Mouse (Mus musculus) heart, adult 2 months (tissue): ENCODE data around the gene Pgpep1. TPM values are rescaled to one million over a fixed set of nuclear protein-coding genes. Genes with fewer than 3 reads are reported as not detected.

ENCODE experiments used
- DNase-seq, 2 experiments: peaks; one replicate each; pipeline ENCODE4 v3.0.0; 2021
- H3K27ac ChIP-seq: fragments of 200-600 bp; 2 replicates; pipeline ENCODE4 v1.8.1; 2022
- H3K27me3 ChIP-seq: fragments of 200-500 bp; 2 replicates; pipeline ENCODE4 v1.6.1; 2012; ENCODE audit warnings: mild to moderate bottlenecking, low read length, inconsistent platforms, mixed read lengths; ENCODE audit not compliant: control insufficient read depth, insufficient read depth
- H3K36me3 ChIP-seq: fragments of 200-500 bp; 2 replicates; pipeline ENCODE4 v1.6.1; 2012; ENCODE audit warnings: low read length, inconsistent platforms; ENCODE audit not compliant: control insufficient read depth, insufficient read depth
- H3K4me1 ChIP-seq: fragments of 200-500 bp; 2 replicates; pipeline ENCODE4 v1.6.1; 2011; ENCODE audit warnings: low read length; ENCODE audit not compliant: control insufficient read depth, insufficient read depth
- H3K4me3 ChIP-seq: fragments of 200-600 bp; 2 replicates; pipeline ENCODE4 v1.8.1; 2022
- H3K79me2 ChIP-seq: fragments of 200-500 bp; replicated peaks from 2 replicates; pipeline ENCODE4 v1.6.1; 2012; ENCODE audit warnings: mild to moderate bottlenecking, inconsistent platforms, low read length, moderate library complexity, mixed read lengths; ENCODE audit not compliant: control insufficient read depth, insufficient read depth
- H3K9ac ChIP-seq: fragments of 200-500 bp; 2 replicates; pipeline ENCODE4 v1.6.1; 2012; ENCODE audit warnings: low read depth, mild to moderate bottlenecking, control low read depth, inconsistent platforms, low read length, mixed read lengths
- CTCF ChIP-seq: fragments of 200-600 bp; IDR thresholded peaks from 2 replicates; pipeline ENCODE4 v1.8.1; 2022; ENCODE audit warnings: antibody characterized with exemption, mild to moderate bottlenecking, moderate library complexity
- EP300 ChIP-seq: fragments of 200-500 bp; IDR thresholded peaks from 2 replicates; pipeline ENCODE4 v1.6.1; 2011; ENCODE audit warnings: low read depth, low read length, control low read depth; ENCODE audit not compliant: insufficient read depth
- POLR2A ChIP-seq: fragments of 200-500 bp; IDR thresholded peaks from 2 replicates; pipeline ENCODE4 v1.6.1; 2011; ENCODE audit warnings: mild to moderate bottlenecking, low read depth, low read length, control low read depth; ENCODE audit not compliant: insufficient read depth
- WGBS: fragments of 180-500 bp; shearing (Covaris S2); methylation state at CpG from one replicate; pipeline ENCODE4 v1.1.7; 2018; 5-methylcytosine and 5-hydroxymethylcytosine counted together
- intact Hi-C: fragments of 180-260 bp; cut with DNase I; formaldehyde crosslinking; loops from one replicate; pipeline ENCODE4 v1.15.1; 2025
- polyA plus RNA-seq: library from polyadenylated mRNA; depleted of rRNA; stranded (reverse); fragments of >200 nt; gene quantifications from 2 replicates; pipeline ENCODE4 v1.2.3, GENCODE M21; 2012
- total RNA-seq, 2 experiments: library from RNA; stranded (reverse); gene quantifications; 2 replicates each; pipeline ENCODE4 v1.2.3; 2021

Gene Pgpep1
- total and polyA plus RNA-seq, 3 experiments: 35.5 to 48.4 (median 39.7) TPM

GRCm38 (mm10) chr8:70615894-70616293, 44.3 kb downstream of the Pgpep1 start, which contains the start of gene Lrrc25:
Gene Lrrc25, plus strand, starts transcription at chr8:70616155.
- TF ChIP-seq POLR2A (0 out of 2 replicates have a peak, but pooled peaks have one; percentile 20), EP300 (no peak), CTCF (no peak)
- Histone ChIP-seq H3K79me2 (no peaks in the 10 kb centered on the region), H3K36me3 (no peaks in the 10 kb centered on the region), H3K27ac (no peak within 1 kb of the TSS; the same call in 1 of the 2 replicates), H3K4me1 (no peaks in the 10 kb centered on the region; the same call in 1 of the 2 replicates), H3K27me3 (no peaks in the 10 kb centered on the region), H3K9ac (no peak within 1 kb of the TSS), H3K4me3 (no peak within 1 kb of the TSS)
- 57% methylated on average over 3 of the region's 3 CpGs for WGBS
- intact Hi-C loops: no loop called here
- DNase-seq: peak; percentile 34 to 48

GRCm38 (mm10) chr8:70615281-70615680, 44.9 kb downstream of the Pgpep1 start:
- Histone ChIP-seq H3K4me3 (no peak overlapping the region), H3K36me3 (no peaks in the 10 kb centered on the region), H3K79me2 (no peaks in the 10 kb centered on the region), H3K27ac (no peak overlapping the region), H3K27me3 (no peaks in the 10 kb centered on the region), H3K4me1 (peaks cover 2% of the 10 kb centered on the region), H3K9ac (no peak overlapping the region)
- no peak for DNase-seq
- WGBS: 85% methylated on average over 8 of the region's 8 CpGs
- no peak for TF ChIP-seq EP300
- no peak for TF ChIP-seq CTCF
- TF ChIP-seq POLR2A: no peak
- intact Hi-C loops: no loop called here

DNA sequence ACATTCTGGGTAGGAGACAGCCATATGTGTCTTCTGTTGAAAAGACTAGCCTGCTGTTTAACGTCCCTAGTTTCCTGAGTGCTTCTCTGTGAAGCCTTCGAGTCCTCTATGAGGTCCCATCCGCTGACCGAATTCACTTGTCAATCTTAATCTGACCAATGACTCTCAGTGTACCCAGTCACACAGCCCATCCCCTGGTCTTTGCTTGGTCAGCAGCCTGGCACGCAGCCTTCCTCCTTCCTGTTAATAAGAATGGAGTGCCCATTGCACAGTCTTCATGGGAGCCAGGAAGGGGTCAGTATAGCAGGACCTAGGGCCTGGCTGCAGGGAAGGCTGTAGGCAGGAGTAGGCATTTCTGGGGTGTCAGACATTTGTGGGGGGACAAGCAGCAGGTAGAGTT, 45.7 kb downstream of the Pgpep1 start:
- peaks cover 2% of the 10 kb centered on the region for H3K4me1 ChIP-seq
- H3K9ac ChIP-seq: no peak overlapping the region
- H3K79me2 ChIP-seq: no peaks in the 10 kb centered on the region
- WGBS: 74% methylated on average over 5 of the region's 5 CpGs
- H3K27me3 ChIP-seq: no peaks in the 10 kb centered on the region
- intact Hi-C loops: loop anchor here (5.0 kb wide), 1 partner anchor 88 kb away; the partner anchor contains the start of gene Iqcn
- no peaks in the 10 kb centered on the region for H3K36me3 ChIP-seq
- DNase-seq: peak in 1 of 2 experiments; percentile 53
- H3K4me3 ChIP-seq: no peak overlapping the region
- no peak for TF ChIP-seq POLR2A
- TF ChIP-seq CTCF: no peak
- no peak for TF ChIP-seq EP300
- no peak overlapping the region for H3K27ac ChIP-seq

DNA sequence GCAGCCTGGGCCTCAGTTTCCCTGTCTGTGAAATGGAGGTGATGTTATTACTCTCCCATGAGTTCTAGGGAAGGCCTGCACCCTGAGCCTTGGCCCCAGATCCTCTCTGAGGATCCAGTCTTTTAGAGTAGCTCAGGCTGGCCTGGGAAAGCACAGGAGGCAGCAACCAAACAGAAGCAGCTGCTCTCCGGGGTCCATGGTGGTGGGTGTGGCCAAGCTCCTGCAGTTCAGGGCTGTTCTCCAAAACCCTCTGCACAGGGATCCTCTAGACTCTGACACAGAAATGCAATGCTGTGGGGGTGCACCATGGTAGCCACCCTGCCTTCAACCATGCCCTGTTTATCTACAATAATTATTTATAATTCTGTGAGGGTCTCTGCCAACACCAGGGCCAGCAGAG, 46.4 kb downstream of the Pgpep1 start:
- intact Hi-C loops: loop anchor here (2.0 to 5.0 kb wide), 2 partner anchors 15 to 89 kb away; partner anchors contain the start of gene Iqcn
- no peak for TF ChIP-seq POLR2A
- no peak for TF ChIP-seq CTCF
- no peak for TF ChIP-seq EP300
- DNase-seq: peak in 1 of 2 experiments; percentile 20
- H3K36me3 ChIP-seq: no peaks in the 10 kb centered on the region
- peaks cover 7% of the 10 kb centered on the region for H3K4me1 ChIP-seq
- no peaks in the 10 kb centered on the region for H3K79me2 ChIP-seq
- H3K9ac ChIP-seq: no peak overlapping the region
- H3K27me3 ChIP-seq: no peaks in the 10 kb centered on the region
- WGBS: 16% methylated on average over 1 of the region's 1 CpGs
- H3K4me3 ChIP-seq: no peak overlapping the region
- no peak overlapping the region for H3K27ac ChIP-seq

DNA sequence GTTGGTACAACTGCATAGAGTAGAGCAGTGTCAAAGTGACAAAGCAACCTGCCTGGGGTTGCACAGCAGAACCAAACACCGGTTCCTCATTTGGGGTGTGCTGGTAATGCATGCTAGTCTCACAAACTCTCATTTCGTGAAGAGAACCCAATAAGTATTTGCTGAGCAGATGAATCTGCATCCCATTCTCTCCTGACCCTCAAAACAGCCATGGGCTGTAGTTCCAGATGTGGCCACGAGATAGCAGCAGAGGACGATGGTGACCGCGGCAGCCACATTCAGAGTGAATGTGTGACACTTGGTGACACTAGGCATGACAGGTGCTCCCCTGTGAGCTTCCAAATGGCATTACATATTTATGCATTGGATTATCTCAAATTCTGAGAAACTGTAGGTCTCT, 48.3 kb downstream of the Pgpep1 start:
- DNase-seq: peak; percentile 89 to 95
- H3K27me3 ChIP-seq: no peaks in the 10 kb centered on the region
- peak overlapping the region; percentile 65 for H3K4me3 ChIP-seq
- under 1% methylated on average over 6 of the region's 6 CpGs for WGBS
- intact Hi-C loops: loop anchor here (1.0 to 5.0 kb wide), 5 partner anchors 17 to 90 kb away; partner anchors contain the start of genes Iqcn and Isyna1
- H3K79me2 ChIP-seq: no peaks in the 10 kb centered on the region
- H3K4me1 ChIP-seq: peaks cover 8% of the 10 kb centered on the region
- no peaks in the 10 kb centered on the region for H3K36me3 ChIP-seq
- TF ChIP-seq CTCF (no peak; the same call in 1 of the 2 replicates), EP300 (peak; percentile 80; the same call in 1 of the 2 replicates), POLR2A (no peak)
- peak overlapping the region; percentile 93 for H3K27ac ChIP-seq
- H3K9ac ChIP-seq: peak overlapping the region; percentile 74
